Mouse (Mus musculus) B cell, adult 2 months (primary cell): ENCODE data around the gene Gng13.
A peak's percentile ranks its signal among the peaks of the same experiment; 100 is the strongest.

Experiments
- DNase-seq, 2 experiments: peaks; one replicate each; pipeline ENCODE4 v3.0.0; 2022

The Gng13 gene

DNA sequence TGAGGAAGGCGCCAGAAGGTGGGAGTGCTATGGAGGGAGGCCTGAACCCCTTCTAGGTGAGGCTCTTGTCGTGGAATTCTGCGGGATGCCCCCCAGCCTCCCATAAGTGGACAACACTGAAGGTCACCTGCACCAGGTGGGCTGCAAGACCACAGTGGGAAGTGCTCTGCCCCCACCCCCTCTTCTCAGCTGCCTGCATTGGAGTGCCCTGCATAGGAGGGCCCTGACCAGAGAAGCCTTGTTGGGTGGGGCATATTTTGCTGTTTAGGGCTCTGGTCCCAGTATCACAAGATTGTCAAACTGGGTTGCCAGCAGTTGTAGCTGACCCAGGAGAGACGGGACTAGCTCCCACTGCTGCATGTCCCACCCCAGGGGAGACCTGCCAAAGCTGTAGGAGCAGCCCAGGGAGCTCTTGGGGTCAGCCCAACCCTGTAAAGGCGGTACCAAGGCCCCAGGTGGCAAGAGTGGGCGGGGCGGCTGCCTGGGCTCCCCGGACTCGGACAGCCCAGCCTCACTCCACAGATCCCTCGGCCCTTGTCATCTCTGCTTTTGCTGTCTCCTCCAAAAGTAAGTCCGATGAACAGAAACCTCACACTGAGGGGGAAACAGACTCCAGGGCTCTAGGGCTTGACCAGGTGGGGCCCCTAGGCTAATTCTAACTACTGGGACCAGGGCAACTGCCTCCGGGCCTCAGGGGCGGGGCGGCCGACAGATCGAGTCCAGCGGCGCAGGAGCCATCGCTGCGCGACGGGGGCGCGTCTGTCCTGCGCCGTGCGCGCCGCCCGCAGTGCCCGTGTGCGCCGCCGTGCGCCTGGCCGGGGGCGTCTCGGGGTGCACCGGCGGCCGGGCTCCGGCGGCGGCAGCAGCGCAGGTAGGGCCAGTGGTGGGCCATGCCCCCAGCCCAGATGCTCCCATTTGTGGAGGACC is at the start of gene Gng13:
TSS of gene Gng13 (plus strand) at position 461 of the 927 bp plus-strand sequence.
- no peak for DNase-seq

DNA sequence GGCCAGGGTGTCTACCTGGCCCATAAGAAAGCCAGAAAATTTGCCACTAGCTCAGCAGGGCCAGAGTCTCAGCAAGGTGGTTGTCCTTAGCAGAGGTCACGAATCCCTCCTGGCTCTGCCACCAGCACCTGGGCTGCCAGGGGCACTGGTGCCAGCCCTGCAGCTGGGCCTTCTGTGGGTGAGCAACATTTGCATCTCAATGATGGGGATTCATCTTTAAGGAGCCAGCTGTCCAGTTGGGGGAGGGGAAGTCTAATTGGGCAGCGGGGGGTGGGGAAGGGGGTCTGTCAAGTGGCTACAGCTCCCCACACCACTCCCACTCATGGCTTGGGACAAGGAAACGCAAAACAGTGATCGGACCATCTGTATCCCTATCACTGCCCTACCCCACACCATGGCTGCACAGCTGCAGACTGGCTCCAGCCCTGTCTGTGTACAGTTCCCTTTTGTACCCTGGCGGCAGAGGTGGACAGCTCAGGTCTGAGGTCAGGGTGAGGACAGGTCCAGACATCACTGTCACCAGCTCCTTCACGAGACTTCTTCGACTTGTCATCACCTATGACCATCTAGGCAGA is 48.4 kb upstream of the Gng13 start:
- DNase-seq, result no peak

DNA sequence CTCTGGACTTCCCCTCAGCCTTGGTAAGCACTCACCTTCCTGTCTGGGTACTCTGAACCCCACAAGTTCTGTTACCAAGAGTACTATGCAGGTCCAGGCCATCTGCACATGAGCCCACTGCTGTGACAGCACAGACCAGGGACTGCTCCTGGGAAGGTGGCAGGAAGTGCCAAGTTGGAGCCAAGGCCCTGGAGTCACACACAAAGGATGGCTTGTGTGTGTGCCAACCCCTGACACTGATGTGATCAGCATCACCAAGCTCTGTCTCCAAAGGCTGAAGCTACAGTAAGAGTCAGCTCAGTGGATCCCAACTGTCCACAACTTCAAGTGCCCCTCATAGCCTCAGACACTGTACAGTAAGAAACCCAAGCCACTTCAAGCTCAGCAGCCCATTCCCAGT is 44.0 kb upstream of the Gng13 start:
- no peak for DNase-seq

DNA sequence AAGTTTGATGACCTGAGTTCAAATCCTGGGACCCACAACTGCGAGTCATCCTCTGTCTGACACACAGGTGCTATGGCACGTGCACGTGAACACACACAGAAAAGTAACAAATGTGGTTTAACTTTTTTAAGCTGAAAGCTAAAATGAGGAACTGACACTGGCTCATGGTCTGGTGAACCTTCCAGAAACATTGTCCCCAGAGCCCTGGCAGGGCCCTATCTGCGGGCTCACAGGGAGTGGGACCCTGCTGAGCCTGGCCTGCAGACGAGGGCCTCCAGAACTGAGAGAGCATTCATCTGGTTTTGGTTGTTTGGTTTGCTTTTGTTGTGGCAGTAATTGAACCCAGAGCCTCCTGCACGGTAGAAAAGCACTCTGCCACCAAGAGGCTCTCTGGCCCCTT is 39.0 kb upstream of the Gng13 start:
- peak; percentile 63 for DNase-seq

DNA sequence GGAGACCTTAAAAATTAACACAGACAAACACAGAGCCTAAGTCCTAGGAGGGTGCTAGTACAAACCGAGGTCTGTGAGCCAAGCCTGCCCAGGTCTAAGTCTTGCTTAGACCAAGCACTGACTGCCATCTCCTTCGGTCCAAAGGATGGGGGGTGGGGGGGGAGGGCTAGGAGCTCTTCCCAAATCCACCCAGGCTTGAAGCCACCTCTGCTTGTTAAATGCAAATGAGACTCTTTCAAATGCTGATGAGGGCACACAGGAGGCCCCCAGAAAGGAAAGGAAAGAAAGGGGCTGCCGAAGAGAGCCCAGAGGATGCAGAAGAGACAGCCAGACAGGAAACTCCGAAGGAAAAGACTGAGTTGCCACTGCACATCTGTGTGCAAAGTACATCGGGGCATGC is 37.2 kb upstream of the Gng13 start:
- DNase-seq, result no peak

DNA sequence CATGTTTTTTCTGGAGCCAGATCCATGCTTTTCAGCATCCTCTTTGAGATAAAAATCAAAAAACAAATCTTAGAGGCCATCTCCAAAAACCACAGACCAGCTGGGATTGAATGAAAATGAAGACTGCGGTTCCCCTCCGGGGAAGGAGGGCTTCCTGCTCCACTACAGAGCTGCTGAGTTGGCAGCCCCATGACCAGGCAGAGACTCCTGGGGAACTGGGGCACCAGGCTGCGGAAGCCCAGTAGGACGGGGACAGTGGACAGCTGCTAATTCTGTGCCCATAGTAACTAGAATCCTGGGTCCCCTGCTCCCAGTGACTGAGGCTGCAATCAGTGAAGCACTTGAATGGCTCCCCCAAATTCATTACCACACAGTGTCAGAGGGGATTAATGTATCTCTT is 35.3 kb upstream of the Gng13 start:
- no peak for DNase-seq

DNA sequence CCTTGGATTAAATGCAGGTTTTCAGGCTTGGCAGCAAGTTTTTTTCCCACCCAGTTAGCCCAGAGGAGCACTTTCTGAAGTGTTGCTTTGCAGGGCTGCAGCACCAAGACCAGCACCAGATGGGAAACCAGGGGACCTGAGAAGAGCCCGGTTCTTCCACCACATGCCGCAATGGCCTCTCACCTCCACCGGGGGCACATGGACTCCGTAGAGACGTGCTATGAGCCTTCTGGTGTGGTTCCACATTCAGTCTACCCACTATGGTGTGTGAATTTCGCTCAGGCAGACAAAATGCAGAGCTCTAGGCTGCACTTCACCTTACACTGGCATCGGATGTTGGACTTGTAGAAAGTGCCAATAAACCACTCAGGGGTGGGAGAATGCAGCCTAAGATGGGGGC is 30.6 kb upstream of the Gng13 start:
- DNase-seq, result peak in 1 of 2 experiments; percentile 25

DNA sequence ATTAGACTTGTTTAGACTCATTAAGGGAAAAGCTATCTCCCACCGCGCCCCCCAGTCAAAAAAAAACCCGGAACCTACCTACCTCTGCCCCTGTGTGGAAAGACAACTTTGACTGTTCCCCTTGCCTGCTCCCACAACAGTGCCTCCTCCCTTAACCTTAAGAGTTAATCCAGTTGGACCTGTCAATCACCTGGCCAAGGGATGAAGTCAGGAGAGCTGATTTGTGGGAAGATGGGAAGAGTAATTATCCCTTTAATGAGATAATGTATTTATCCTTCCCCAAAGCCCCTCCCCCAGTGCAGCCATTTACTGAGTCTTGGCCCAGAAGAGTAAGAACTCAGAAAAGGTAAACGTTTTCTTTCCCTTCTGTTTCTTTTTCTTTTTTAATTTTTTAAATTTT is 28.0 kb upstream of the Gng13 start:
- DNase-seq, result no peak

DNA sequence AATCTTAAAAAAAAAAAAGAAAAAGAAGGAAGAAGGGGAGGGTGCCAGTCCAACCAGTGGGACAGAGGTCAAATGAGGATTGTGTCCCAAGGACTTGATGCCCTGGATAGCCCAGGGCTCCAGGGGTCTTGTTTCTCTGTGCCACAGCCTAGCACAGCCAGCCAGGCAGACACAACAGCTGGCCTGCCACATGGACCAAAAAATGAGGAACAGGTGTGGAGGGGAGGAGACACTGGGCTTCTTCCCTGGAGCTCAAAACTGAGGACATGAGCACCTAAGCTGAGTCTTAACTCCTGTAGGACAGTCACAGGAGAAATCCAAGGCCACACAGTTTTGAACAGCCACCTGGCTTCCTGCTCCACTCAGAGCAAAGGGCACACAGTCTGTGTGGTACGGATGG is 20.7 kb upstream of the Gng13 start:
- no peak for DNase-seq

DNA sequence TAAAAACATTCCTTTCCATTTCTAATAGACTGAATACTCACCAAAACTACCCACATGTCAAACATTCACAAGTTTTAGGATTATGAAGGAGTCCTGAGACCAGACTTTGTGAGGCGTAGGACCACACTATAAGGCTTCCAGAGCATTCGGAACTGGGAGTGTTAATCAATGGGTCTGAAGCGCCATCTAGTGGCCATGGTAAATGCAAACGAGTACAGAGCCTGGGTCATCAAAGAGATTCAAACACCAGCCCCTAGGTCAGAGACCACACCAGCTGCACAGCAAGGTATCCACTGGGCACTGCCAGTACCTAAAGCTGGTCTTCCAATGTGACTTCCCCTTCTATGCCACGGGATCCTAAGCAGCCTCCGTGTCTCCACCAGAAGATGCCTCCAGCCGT is 18.5 kb upstream of the Gng13 start:
- DNase-seq, result peak; percentile 78

DNA sequence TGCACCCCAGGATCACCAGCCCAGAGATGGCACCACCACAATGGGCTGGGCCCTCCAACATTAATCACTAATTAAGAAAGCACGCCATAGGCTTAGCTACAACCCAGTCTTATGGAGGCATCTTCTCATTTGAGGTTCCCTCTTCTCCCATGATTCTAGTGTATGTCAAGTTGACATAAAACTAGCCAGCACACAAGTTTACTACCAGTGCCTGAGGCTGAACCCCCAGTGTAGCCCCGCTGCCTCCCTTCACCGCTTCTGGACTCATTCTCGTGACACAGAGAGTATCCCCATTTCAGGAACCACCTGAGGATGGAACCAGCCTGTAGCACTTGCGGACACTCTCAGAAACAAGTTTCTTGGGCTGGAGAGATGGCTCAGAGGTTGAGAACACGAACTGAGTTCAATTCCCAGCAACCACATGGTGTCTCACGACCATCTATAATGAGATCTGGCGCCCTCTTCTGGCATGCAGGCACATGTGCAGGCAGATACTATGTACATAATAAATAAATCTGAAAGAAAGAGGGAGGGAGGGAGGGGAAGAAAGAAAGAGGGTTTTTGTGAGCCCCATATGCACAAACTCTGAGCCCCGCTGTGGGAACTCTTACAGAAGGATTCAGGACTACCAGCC is 16.0 kb upstream of the Gng13 start:
- peak; percentile 32 to 40 for DNase-seq

DNA sequence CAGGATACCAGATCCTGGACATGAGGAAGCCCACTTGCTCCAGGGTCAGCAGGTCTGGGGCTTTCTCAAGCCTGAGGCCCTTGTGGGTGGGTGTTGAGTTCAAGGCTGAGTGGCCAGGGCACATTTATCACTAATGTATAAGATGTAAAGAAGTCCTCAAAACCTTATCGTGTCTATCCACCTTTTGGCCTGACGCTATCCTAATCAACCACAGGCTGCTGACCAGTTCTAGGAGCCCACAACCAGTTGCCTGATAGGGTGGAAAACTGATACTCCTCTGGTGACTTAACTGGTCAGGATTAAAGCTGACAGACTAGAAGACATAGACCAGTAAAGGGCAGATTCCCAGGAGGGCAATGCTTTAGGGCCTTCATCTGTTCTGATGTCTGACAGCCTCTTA is 7.0 kb upstream of the Gng13 start:
- DNase-seq, result no peak

DNA sequence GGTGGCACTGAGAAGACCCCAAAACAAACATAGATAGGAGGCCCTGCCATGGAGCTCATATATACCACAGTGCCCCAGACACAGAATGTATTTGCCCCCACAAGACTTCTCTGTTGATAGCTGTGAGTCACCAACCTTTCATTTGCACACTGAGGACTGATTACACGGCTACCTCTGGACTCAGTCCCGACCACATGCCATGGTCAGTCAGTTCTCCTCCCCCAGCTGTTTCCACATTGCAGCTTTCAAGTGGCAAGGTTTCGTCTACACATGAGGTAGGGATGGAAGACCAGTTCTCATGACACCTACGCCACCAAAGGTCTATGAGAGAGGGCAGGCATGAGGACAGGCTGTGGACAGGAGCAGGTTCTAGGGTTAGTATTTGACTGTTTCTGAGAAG is 5.8 kb upstream of the Gng13 start:
- DNase-seq, result no peak

DNA sequence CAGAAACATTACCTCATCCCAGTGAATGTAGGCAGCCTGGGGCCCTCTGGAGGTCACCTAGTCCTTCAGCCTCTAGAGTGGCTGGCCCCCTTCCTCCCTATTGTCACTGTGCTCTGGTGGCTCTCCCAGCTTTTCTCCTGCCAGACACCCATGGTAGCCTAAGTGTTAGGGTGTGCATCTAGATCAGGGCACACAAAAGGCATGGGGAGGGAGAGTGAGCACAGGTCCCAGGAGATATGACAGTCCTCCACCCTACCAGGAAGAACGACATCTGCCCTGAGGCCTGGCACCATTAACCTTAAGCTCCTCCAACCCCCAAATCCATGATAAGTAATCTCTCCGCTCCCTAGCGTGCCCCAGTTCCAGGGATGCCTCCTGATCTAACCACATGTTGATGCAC is 1.3 kb upstream of the Gng13 start:
- no peak for DNase-seq

DNA sequence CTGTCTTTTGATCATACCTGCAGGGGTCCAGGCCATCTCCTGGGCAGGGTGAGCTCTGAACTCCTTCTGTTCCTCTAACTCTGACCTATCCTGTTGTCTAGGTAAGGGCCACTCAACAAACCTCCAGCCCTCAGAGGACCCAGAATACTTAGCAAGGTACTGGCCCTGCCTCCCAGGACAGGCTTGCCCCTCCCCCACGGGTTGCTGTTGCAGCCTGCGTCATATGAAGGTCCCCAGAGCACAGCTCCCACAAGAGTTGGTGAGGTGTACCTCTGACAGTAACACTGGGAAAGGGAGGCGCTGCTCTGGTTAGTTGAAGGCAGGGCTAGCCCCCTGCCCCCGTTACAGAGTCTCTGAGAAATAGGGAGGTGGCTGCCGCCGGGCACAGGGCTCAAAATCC is 841 bp upstream of the Gng13 start:
- DNase-seq, result no peak

DNA sequence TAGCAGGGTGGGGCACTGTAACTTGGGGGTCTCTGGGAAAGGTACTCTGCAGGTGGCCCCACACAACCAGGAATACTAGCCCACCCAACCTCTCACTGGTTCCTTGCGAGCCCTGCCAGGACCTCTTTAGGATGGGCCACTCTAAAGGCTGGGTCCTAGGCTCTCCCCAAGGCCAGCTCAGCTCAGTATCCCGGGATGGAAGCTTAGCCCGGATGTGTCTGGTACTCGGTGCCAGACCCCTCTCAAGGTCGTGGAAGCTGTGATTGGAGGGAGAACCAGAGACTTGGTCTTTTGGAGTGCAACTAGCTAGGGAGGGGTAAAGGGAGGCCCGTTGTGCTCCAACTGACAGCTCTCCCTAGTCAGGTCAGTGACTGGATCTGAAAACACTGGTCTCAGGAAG is 720 bp downstream of the Gng13 start:
- DNase-seq, result no peak

DNA sequence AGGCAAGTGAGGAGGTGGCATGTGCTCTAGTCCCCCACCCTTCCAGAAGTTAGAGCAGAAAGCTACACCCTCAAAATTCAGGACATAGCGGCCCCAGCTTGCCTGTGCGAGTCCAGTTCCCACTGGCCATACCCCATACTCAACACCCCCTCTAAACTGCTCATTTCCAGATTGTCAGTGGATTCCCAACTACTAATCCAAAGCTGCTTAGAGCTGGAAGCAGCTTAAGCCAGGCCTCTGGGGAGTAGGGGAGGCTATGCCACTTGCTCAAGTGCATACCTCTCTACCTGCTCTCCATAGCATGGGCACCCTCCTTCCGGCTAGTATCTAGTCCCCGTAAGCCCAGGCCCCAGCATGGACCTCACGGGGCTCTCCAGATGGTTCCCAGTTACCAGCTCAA is 4.5 kb downstream of the Gng13 start:
- no peak for DNase-seq

DNA sequence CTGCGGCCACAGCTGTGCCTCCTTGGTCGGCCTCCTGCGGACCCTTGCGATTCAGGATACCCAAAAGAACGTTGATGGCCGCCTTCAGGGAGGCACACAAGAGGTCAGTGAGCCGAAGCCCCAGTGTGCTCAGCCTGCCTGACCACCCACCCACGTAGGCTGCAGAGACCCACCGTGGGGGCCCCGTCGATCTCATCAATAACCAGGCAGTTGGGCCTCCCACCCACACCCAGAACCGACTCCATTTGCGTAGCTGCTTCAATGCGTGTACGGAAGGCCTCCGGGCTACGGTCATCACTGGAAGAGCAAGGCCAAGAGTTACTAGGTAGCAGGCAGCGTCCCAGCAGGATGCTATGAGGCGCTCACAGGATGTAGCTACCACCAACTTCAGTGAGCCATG is 6.5 kb downstream of the Gng13 start:
- no peak for DNase-seq

DNA sequence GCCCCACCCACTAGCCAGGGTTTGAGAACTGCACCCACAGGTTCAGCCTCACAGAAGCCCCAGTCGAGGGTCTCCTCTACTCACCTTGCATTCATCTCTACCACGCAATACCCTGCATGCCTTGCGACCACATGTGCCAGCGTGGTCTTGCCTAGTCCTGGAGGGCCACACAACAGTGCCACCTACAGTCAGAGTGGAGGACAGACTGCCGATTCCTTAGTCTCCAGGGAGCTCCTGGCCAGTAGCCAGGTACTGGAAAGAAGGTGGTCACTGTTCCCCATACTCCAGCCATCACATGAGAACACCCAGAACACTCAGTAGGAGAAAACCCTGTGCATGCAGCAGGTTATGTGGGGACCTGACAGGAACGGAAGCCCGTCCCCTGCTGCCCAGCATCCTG is 6.9 kb downstream of the Gng13 start:
- no peak for DNase-seq

DNA sequence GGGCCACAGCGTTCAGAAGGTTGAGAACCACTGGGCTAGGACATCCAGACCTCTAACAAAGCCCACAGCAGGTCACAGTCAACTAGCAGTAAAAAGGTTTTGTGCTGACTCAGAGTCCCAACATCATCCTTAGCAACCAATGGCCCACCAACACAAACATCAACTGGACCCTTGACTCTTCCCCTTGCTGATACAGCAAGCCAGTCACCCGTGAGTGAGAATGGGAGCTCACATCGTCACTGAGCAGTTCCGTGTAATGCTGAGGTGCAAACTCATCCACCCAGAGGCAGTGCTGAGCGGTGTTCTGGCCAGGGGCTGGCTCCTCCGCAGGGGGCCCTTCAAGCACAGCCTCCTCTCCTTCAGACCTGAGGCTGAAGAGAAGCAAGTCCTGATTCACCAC is 8.3 kb downstream of the Gng13 start:
- no peak for DNase-seq

DNA sequence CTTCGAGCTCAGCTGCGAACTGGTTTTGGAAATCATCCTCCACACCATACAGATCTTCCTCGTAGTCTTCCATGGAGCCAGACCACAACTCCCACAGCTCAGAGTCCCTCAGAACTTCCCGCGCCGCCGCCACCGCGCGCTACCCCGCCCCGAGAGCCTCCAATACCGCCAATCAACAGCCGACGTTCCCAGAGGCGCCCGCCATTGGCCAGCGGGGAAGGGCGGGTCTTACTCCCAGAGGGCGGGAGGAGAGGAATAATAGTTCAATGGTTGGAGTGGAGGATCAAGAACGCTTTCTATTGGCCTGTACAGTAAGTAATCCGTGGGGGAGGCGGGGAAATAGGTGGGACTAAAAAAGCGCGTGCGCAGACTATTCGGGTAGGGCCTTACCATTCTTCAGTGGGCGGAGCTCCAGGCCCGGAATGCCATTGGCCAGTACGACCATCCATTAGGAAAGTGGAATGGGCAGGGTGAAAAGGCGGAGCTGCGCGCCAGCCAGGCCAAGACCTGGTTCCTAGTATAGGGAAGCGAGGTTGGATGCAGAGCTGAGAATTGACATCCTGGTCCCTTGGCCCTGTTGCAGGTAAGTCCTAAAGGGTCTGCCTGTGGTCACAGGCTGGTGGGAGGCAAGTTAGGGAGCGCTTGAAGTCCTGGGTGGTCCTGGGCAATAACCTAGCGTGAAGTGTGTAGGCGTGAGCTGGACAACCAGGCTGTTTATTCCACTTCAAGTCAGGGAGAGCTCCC is 10.5 kb downstream of the Gng13 start, which contains the start of the genes Chtf18 and Rpusd1:
TSS of gene Chtf18 (minus strand) at position 155 of the 744 bp plus-strand sequence.
TSS of gene Rpusd1 (plus strand) at position 406 of the 744 bp plus-strand sequence.
- peak; percentile 97 to 99 for DNase-seq

DNA sequence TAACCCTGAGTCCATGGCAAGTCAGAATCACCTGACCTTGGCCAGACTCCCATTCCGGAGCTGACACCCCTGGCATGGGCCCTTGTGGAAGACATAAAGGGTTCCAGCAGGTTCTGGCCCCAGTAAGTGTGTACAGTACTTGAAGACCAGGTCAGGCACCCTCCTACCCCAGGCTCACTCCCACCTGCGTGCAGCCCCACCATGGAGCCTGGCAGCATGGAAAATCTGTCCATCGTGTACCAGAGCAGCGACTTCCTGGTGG is 11.0 kb downstream of the Gng13 start:
- no peak for DNase-seq

DNA sequence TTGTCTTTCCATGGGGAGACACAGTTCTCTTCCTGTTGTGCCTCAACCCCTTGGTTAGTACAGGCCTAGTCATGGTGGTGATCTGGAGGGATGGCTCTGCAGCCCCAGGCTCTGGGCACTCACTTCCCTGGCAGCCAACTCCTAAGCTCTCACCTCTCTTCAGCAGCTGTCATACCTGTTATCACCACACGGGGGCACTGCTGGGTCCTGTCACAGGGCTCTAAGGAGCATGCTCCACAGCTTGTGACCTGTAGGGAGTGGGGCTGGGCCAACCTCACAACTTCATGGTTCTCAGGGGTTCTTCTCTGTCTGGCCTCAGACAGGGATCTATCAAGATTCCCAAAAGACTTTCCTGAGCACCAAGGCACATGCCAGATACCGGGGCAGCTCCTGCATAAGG is 15.1 kb downstream of the Gng13 start:
- DNase-seq, result peak; percentile 88 to 90

DNA sequence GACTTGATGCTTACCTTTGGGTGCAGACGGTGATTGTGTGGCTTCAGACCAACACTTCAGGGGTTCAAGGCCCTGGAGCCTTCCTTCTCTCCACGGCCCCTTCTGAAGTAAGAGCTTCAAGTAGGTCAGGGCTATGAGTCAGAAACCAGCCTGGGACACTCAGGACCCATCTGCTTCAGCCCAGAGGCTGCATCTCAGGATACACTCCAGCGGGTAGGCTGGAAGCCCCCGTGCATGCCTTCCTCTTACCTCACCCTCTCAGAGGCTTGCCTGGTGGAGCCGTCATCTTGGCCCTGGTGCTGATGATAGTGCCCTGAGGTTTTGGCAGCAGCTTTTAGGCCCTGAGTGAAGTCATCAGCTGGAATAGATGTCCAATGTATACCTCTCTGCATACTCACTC is 18.3 kb downstream of the Gng13 start:
- no peak for DNase-seq
